Mouse (Mus musculus) left cerebral cortex, adult 18-20 months (tissue): Measurements from ENCODE around the gene Taf1c. TPM values are rescaled to one million over a fixed set of nuclear protein-coding genes. Genes with fewer than 3 reads are reported as not detected.
A peak's percentile ranks its signal among the peaks of the same experiment; 100 is the strongest.

Experiments
- DNase-seq, 2 experiments: peaks; one replicate each; pipeline ENCODE4 v3.0.0; 2021 to 2022; ENCODE audit warnings: low spot score in 2 of 2, mixed read lengths in 1 of 2
- long read RNA-seq, 2 experiments: library from polyadenylated mRNA; stranded (forward); transcript quantifications; one replicate each; pipeline ENCODE4 v2.0.0; 2021
- total RNA-seq, 2 experiments: library from RNA; stranded (reverse); gene quantifications; 2 replicates each; pipeline ENCODE4 v1.2.3; 2021

Gene Taf1c
- 10 to 100 TPM; 10.7 to 12.3 TPM for total RNA-seq
- long read RNA-seq, experiment 1, transcript Taf1c-201 (15 exons, 3,236 nt): major isoform, 7 of 20 reads
- long read RNA-seq, experiment 1, partial matches to known transcripts: 7 of 20 reads
- long read RNA-seq, experiment 1, other reads (novel, unspliced or antisense): 6 of 20 reads
- long read RNA-seq, experiment 2, transcript Taf1c-201 (15 exons, 3,236 nt): major isoform, 8 of 15 reads
- long read RNA-seq, experiment 2, partial matches to known transcripts: 2 of 15 reads
- long read RNA-seq, experiment 2, other reads (novel, unspliced or antisense): 4 of 15 reads

- DNase-seq: peak; percentile 93 to 97
These were observed at the start of gene Taf1c for GRCm38 (mm10) chr8:119604996-119605395. Taf1c (minus strand) TSS chr8:119605222.

- DNase-seq: no peak
These were observed 46.3 kb upstream of the Taf1c start for GRCm38 (mm10) chr8:119651324-119651723.

GRCm38 (mm10) chr8:119646846-119647245 lies 41.8 kb upstream of the Taf1c start:
- DNase-seq: no peak

GRCm38 (mm10) chr8:119646197-119646596 lies 41.2 kb upstream of the Taf1c start:
- DNase-seq: no peak

GRCm38 (mm10) chr8:119644981-119645597 lies 40.1 kb upstream of the Taf1c start:
- DNase-seq: no peak

GRCm38 (mm10) chr8:119644429-119644960 lies 39.5 kb upstream of the Taf1c start:
- no peak for DNase-seq

GRCm38 (mm10) chr8:119642960-119643359 lies 37.9 kb upstream of the Taf1c start:
- no peak for DNase-seq

GRCm38 (mm10) chr8:119641058-119641457 lies 36.0 kb upstream of the Taf1c start:
- DNase-seq: no peak

GRCm38 (mm10) chr8:119639798-119640197 lies 34.8 kb upstream of the Taf1c start:
- no peak for DNase-seq

GRCm38 (mm10) chr8:119638261-119638660 lies 33.2 kb upstream of the Taf1c start:
- no peak for DNase-seq

GRCm38 (mm10) chr8:119637381-119637780 lies 32.4 kb upstream of the Taf1c start:
- DNase-seq: no peak

- DNase-seq: no peak
These were observed 31.7 kb upstream of the Taf1c start for GRCm38 (mm10) chr8:119636766-119637165.

GRCm38 (mm10) chr8:119635958-119636357 lies 30.9 kb upstream of the Taf1c start:
- no peak for DNase-seq

- DNase-seq: no peak
These were observed 30.4 kb upstream of the Taf1c start, which contains the start of gene Kcng4 for GRCm38 (mm10) chr8:119635378-119635777. Kcng4 (minus strand) TSS chr8:119635680.

- DNase-seq: peak; percentile 19 to 37
These were observed 29.8 kb upstream of the Taf1c start for GRCm38 (mm10) chr8:119634616-119635336.

- no peak for DNase-seq
These were observed 27.9 kb upstream of the Taf1c start for GRCm38 (mm10) chr8:119632909-119633308.

- no peak for DNase-seq
These were observed 27.2 kb upstream of the Taf1c start for GRCm38 (mm10) chr8:119632246-119632645.

GRCm38 (mm10) chr8:119630841-119631240 lies 25.8 kb upstream of the Taf1c start:
- DNase-seq: no peak

GRCm38 (mm10) chr8:119627613-119628359 lies 22.8 kb upstream of the Taf1c start:
- DNase-seq: no peak

- DNase-seq: no peak
These were observed 22.2 kb upstream of the Taf1c start for GRCm38 (mm10) chr8:119627199-119627598.

- no peak for DNase-seq
These were observed 20.8 kb upstream of the Taf1c start for GRCm38 (mm10) chr8:119625788-119626187.
